Mouse (Mus musculus): ENCODE results near the gene Klrb1f.

Gene Klrb1f

GRCm38 (mm10) chr6:129045601-129046000 is at the start of gene Klrb1f:
Klrb1f (plus strand) TSS chr6:129045901.
- no peak for TF ChIP-seq GATA4 (IDR thresholded peaks at IDR 0.05; ENCODE audit: insufficient replicate concordance, low read length)

- TF ChIP-seq GATA4 (IDR thresholded peaks at IDR 0.05; ENCODE audit: insufficient replicate concordance, low read length), result no peak
Observed at GRCm38 (mm10) chr6:128996054-128996767, 49.5 kb upstream of the Klrb1f start.

- TF ChIP-seq GATA4 (IDR thresholded peaks at IDR 0.05; ENCODE audit: insufficient replicate concordance, low read length), result no peak
Observed at GRCm38 (mm10) chr6:128996768-128997442, 48.8 kb upstream of the Klrb1f start.

DNA sequence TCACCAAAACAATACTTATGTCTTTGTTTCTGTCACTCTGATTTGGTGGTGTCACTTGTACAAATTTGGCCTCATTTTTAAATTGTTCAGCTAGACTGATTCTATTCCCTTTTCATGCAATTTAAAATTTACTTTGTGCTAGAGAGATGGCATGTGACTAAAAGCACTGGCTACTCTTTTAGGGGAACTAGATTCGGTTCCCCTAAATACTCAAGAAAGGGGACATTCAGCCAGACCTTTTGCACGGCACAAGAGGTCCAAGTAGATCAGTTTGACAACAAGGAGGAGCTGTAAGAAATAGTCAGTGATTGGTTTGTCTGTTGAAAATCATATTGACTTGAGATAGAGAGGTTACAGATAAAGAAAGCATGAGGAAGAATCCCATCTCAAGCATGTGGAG is 44.3 kb upstream of the Klrb1f start:
- TF ChIP-seq GATA4 (IDR thresholded peaks at IDR 0.05; ENCODE audit: insufficient replicate concordance, low read length), result no peak

DNA sequence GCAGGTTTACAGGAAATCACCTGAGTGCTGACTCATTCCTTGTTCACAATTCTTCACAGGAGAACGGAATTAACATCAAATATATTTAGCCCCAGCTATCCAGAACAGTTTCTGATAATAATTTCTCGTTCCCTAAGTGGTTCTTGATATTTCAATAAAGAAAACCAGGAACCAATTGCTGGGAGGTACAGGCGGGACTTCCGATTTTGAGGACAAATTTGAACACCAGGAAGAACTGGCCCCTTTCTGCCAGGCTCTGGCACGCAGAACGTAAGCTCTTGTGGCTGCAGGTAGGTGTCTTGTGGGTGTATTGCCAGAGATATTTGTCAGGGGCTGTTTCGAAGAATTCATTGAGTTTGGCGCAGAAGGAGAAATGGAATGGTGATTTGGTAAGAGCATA is 37.1 kb upstream of the Klrb1f start:
- TF ChIP-seq GATA4 (IDR thresholded peaks at IDR 0.05; ENCODE audit: insufficient replicate concordance, low read length), result no peak

DNA sequence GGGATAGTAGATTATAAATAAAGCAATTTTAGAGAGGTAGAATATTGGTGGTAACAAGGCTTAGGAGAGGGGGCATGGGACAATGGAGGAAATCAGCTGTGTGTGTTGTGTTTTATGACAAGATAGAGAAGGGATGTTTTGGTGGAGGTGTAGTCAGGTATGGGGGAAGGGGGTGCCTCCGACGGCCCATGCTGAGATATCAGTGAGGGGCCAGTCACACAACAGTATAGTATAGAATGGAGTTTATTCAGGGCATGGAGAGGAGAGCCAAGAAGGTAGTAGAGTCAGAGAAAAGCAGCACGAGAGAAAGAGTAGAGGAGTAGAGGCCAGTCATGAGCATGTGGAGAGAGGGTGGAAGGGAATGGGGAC is 35.2 kb upstream of the Klrb1f start:
- TF ChIP-seq GATA4 (IDR thresholded peaks at IDR 0.05; ENCODE audit: insufficient replicate concordance, low read length), result no peak

DNA sequence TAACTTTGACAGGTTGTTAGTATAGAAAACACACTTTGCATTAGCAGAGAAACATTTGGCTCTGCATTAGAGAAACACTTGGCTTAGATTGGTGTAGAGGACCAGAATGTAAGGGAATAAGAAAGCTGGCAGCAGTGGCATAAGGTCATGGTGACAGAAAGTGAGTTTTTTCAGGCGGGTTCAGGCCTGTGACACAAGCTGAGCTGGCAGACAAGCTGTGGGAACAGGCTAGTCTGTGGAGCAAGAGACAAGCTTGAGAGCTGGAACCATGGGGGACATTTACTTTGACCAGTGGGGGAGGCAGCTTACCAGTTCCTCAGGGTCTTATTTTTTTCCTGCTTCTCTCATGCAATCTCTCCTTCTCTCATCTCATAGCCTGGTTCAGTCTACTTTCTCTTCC is 32.7 kb upstream of the Klrb1f start:
- no peak for TF ChIP-seq GATA4 (IDR thresholded peaks at IDR 0.05; ENCODE audit: insufficient replicate concordance, low read length)

GRCm38 (mm10) chr6:129013762-129014276 is 31.9 kb upstream of the Klrb1f start:
- no peak for TF ChIP-seq GATA4 (IDR thresholded peaks at IDR 0.05; ENCODE audit: insufficient replicate concordance, low read length)

GRCm38 (mm10) chr6:129014399-129014798 is 31.3 kb upstream of the Klrb1f start:
- TF ChIP-seq GATA4 (IDR thresholded peaks at IDR 0.05; ENCODE audit: insufficient replicate concordance, low read length), result no peak

- no peak for TF ChIP-seq GATA4 (IDR thresholded peaks at IDR 0.05; ENCODE audit: insufficient replicate concordance, low read length)
Observed at GRCm38 (mm10) chr6:129027451-129028248, 18.1 kb upstream of the Klrb1f start.

DNA sequence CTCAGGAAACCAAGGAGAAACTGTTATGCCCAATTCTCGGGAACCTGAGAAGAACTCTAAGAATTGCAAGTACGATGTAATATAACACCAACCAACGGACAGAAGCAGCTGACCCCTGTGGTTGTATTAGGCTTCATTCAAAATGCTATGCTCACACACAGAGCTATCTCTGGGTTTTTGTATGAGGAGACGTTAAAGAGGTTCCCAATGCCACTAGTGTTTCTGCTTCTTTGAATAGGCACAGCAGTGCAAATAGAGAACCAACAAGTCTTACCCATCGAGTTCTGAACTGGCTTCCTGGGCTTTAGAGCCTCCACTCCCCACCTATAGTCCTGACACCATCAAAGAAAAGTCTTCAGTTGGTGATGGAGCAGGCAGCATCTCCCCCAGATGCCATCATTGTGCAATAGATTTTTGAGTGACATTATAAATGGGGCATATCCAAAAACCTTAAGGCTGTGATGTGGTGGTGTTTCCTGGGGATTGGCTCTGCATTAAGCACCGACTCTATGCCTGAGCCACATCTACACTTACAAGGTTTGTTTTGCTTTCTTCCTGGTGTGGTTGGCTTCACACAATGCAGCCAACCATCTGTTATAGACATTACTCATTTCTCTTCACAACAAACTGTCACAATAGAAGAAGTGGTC is 15.4 kb upstream of the Klrb1f start:
- TF ChIP-seq GATA4 (IDR thresholded peaks at IDR 0.05; ENCODE audit: insufficient replicate concordance, low read length), result no peak

DNA sequence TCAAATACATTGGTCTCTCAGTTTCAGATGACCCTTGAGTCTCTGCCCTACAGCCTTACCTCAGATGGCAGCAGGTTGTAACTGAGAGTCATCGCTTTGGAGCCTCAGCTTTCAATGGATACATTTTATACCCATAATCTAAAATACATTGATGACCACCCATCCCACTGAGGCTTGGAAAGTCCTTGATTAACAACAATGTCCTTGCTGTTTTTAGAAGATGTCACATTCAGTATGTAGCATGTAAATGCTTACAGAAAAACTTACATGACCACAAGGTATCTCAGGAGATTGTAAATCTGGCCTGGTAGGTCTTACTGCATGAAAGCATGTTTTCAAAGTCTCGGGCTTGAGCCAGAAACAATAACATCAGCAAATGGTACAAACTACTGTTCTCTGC is 14.7 kb upstream of the Klrb1f start:
- no peak for TF ChIP-seq GATA4 (IDR thresholded peaks at IDR 0.05; ENCODE audit: insufficient replicate concordance, low read length)

DNA sequence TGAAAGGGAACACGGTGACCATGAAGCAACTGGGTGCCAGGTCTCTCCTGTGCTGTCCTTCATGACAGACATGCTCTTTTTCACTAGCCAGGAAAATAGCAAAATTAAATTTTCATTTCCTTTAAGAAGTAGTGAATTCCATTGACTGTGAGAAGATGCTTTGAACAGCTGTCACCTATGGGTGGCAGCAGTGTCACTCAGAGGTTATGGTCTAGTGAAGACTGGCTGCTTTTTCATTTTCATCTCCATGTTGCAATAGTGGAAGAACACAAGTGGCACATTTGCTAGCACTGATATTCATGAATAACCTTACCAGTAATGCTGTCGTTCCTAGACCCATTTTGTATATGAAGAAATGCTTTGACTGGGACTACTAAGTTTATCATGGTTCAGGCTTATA is 12.3 kb upstream of the Klrb1f start:
- TF ChIP-seq GATA4 (IDR thresholded peaks at IDR 0.05; ENCODE audit: insufficient replicate concordance, low read length), result no peak

DNA sequence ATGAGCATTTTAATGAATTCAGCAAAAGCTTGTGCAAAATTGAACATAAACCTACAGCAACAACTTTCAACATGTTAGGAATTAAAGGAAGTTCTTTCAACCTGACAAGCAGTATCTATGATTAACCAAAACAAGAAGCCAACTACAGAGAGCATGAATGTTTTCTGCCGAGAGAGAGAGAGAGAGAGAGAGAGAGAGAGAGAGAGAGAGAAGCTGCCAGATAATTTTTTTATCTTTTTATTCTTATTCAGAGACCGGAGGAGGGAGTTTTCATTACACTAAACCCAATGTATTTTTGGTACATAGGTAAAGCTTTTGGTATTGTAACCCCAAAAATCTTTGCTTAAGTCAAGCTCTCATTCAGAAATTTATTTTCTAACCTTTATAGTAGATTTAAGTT is 10.7 kb upstream of the Klrb1f start:
- TF ChIP-seq GATA4 (IDR thresholded peaks at IDR 0.05; ENCODE audit: insufficient replicate concordance, low read length), result no peak

DNA sequence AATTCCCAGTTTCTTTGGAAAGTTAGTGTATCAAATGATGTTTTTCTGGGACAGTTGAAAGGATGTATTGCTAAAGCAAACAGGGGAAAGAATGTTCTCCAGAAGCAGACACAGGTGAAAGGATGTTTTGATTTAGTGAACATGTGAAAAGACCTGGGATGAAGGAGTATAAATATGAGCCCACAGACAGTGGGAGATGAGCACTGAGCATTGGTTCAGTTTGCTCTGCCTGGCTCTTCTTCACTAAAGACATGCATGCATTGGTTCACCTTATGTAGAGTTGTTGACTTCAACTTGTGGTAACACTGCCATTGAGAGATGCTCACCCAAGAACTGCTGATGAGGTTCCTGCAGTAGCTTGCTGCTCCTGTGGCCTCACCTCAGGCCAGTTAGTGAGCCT is 9.4 kb upstream of the Klrb1f start:
- TF ChIP-seq GATA4 (IDR thresholded peaks at IDR 0.05; ENCODE audit: insufficient replicate concordance, low read length), result no peak

Measured in liver, adult (tissue).